Mouse (Mus musculus) lung, postnatal 10 days (tissue): ENCODE data around the gene Sec24b.
A peak's percentile ranks its signal among the peaks of the same experiment; 100 is the strongest.

ENCODE experiments used
- DNase-seq: peaks from one replicate; pipeline ENCODE4 v3.0.0; 2021

Gene Sec24b

DNA sequence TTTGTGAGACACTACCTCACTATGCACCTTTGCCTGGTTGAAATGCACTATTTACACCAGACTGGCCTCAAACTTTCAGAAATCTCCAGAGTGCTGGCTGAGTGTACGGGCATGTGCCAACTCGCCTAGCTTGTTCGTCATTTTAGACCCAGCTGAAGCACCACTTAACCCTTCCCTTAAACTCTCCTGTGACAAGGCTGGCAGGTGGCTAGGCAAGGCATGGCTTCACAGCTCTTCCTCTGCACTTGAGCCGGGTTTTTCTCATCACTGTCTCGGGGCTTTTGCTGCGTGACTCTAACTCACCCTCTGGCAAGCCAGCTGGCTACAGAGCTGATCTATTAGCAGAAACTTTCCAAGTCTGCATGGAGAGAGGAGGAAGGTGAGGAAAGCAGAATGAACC, 6.8 kb downstream of the Sec24b start:
- DNase-seq, result peak; percentile 39

DNA sequence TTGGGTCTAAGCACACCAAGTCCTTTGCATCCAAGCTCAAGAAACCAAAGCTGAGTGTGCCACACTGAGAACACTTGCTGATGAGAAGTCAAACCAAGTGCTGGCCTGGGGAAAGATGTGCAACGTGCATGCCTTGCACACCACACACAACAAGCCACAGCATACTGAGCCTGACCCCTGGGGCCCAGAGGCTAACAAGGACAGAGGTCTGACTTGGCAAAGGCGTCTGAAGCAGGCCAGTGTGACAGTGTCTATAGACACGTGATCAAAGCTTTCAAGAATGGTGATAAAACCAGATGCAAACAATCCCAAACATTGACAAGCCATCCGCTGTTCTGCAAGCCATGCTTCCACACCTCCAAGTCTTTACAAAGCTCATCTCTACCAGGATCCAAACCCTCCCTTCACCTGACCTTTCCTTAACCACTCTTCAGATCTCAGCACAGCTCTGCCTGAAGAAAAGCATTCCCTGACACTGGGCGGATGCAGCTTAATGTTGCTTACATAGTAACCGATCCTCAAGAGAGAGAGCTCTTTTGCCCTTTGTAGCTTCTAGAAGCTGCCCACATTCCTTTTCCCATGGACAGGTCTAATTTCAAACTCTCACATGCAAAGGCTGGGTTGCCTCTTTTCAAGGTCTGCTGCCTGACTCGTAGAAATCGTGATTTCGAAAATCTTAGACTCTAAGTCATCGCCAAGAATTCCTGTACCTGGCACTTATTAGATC, 7.8 kb downstream of the Sec24b start:
- DNase-seq, result no peak

DNA sequence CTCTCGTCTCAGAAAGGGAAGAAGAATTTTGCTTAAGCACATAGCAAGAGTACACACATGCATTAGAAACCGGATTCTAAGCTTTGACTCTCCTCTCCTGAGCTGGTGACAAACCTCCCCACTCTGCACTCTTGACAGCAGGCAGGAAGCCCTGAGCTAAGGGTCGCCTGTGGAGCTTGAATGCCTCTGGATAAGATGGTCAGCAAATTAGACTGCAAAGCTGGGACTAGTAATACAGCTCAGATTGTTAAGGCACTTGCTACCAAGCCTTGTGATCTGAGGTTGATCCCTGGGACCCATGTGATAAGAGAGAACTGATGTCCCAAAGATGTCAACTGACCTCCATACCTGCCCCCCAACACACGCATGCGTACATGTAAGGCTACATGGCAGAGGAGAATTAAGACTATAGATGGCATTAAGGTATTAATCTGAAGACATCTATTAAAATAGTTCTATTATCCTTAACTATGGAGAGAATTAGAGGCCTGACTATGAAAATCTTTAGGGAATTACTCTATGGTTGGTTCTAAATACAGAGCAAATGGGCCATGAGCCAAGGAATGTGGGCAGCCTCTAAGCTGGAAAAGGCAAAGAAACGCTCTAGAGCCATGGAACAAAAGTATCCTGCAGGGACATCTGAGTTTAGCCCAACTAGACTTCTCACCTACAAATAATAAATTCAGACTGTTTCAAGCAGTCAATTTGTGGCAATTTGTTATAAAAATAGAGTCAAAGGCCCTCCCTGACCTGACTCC, 8.6 kb downstream of the Sec24b start:
- DNase-seq, result peak; percentile 27

DNA sequence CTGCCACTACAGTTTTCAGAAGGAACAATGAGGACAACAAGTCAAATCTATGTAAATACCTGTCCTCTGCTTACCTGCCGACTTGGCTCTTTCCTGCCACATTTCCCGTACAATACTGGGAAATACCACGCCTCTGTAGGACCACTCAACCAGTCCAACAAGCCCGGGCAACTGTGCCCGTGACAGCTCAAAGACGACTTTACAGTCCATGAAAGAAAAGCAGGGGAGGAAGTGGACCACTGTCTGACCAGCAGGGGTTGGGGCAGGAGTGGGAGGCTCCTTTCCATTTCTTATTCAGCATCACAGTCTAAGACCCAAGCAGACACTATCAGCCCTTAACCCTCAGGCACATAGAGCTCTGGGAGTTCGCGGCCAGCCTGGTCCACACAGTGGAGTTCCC, 9.2 kb downstream of the Sec24b start:
- no peak for DNase-seq

DNA sequence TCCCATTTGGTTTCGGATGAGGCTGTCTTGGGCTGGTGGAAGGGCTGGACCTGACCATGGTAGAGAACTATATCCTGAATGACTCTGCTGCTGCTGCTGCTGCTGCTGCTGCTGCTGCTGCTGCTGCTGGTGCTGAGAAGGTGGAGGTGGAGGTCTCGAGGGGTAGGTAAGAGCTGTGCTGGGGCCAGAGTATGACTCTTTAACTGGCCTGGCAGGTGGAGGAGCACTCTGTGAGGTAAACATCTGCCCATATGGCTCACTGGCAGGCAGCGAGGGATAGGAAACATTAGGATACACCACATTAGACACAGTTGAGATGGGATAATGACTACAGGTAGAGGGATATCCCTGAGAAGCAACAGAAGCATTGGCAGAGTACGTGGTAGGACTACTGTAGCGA, 20.6 kb downstream of the Sec24b start:
- DNase-seq, result no peak

DNA sequence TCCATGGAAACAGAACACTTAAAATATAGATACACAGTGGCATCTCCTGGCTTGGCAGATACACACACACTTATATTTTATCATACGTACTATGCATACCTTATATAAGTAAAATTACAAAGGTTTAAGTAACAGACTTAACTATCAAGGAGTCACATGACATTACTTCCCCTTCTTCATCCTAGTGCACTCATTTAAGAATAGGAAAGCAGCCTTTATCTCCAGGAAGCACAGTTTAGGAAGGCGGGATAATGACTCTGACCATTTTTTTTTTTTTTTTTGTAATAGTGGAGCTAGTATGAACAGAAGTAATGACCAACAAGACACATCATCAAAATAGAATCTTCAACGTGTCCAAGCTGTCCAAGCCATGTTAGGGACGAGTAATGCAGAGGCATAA, 21.3 kb downstream of the Sec24b start:
- no peak for DNase-seq

DNA sequence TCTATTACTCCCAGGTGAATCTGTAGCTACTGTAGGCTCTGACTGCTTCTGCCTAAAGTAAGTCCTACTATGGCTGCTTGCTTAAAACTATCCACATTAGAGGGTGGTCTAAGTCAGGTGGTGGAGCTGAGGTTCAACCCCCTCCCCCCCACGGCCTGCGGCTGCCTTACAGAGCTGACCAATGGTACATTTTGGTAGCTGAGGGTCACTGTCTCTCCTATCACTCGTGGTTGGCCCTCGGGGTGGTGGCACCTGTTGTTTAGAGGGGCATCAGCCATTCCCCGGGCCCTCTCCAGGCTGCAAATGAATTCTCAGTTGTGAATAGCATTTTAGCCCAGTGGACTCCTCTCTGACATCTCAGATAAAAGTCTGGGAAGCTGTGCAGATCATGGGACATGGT, 32.6 kb downstream of the Sec24b start:
- DNase-seq, result no peak

DNA sequence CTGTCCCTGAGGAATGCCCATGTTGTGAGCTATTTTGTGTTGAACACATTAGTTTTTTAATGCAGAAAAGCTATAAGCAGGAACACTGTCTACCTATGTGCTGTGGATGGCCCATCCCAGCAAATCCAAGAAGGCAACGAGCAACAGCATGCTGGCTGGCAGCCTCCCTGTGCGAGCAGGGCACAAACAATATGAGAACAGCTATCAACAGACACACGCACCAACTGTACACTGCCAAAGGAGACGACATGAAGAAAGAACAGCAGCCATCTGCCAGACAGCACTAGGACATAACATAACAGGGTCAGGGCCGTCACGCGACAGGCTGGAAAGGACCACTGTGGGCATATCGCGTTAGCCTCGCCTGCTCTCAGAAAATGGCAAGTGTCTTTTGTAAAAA, 35.2 kb downstream of the Sec24b start:
- no peak for DNase-seq

DNA sequence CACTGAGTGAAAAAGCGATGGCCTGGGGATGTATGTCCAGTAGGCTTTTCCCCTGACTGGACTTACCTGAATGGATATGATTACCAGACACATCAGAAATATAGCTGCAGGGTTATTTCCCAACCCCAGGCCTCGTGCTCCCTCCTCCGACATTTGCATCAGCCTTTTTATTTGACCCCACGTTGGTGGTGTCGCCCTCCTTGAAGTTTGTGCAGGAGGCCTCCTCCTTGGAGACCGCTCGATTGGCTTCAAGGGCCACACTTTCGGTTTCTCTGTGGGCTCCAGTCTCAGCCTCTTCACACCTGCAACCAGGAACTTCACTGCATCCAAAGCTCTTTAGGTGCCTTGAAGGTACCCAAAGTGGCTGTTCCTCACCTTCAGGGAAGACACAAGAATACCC, 35.8 kb downstream of the Sec24b start:
- DNase-seq, result no peak

DNA sequence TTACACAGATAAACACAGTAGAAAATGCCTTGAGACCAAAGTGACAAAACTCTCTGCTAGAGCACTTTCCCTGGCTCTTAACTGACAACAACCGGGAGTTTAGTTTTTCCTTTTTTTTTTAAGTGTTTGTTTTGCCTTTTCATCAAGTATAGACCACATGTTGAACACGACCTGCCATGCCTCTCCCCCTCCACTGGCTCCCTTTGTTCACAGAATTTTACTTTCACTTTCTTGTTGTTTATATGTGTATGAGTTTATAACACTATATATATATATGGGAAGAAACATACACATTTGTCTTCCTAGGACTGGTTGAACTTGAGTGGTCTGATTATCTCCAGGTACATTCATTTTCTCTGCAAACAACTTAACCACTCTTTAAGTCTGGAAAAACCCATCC, 48.4 kb downstream of the Sec24b start:
- no peak for DNase-seq

DNA sequence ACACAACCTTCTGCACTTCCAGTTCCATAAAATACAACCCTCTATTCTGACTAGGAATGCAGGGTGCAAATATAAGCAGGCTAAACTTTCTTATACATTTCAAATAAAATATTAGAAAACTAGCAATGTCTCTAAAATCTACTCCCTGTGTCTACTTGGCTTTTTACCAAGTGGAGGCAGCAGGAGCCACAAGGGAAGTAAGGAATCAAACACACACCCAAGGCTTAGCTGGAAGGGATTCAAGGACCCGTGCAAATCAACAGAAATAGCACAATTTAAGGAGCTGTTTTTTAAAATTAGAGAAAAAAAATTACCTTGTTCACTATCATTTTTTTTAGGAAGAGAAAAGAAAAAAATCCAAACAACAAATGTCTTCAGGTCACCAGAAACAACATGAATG, 50.1 kb downstream of the Sec24b start:
- DNase-seq, result no peak

DNA sequence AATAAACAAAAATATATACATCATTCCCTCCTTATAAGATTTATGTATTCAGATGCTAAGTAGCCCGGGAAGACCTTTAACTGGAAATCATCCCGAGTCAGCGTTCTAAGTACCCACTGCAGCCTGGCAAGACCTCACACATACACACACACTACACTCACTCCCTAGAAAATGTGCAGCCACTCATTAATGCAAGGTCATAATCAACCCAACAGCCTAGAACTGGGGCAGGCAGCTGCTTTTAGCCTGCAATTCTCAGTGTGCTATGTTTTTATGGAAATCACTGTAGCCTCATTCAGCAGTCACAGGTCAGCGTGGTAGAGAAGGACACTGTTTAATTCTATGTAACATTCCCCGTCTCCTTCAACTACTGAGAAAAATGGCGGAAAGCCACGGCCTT, 55.2 kb downstream of the Sec24b start:
- no peak for DNase-seq

DNA sequence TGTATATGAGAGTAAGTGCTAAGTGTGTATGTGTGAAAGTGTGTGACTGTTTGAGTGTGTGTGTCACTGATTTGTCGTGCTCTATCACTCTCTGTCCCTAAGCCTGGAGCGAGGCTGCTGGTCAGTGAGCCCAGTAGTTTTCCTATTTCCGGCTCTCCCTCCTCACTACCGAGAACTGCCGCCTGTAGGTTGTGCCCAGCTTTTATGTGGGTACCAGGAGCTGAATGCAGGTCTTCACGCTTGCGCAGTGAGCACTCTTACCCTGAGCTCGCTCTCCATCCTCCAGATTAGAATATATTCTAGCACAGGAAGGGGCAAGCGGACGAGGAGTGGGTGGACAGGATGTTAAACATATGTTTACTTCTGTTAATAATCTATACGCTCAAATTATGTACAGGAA, 60.4 kb downstream of the Sec24b start:
- no peak for DNase-seq

DNA sequence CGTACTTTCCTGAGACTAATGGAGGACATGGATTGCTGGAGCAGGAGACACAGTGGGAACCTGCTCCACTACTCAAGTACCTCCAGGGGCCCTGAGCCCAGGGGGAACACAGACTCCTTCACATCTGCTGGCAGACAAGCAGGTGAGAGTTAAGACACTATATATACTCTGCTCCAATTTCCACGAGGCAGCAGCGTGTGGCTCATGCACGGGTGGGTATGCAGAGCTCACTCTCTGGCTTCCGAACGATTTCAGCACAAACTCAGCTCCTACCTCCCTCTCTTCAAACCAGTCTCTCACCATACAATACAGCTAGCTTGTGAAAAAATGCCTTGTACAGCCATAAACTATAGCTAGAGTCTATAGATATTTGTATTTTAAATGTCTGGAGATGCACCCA, 62.8 kb downstream of the Sec24b start:
- DNase-seq, result no peak

DNA sequence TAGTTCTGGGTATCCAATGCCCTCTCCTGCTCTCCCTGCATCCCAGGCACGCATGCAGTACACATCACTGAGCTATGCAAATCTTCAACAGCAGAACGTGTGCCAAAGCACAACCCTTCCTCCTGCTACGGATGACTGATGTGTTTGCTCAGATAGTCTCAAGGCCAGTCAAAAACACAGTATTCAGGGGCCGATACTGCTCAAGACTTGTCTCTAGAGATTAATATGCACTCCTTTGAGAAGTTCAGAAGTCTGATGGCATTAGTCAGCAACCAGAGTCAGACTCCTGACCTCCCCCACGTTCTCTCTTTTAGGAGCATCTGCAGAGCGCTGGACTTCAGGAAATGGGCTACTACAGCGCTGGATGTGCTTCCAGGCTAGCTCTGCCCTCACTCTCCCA, 63.4 kb downstream of the Sec24b start:
- no peak for DNase-seq

DNA sequence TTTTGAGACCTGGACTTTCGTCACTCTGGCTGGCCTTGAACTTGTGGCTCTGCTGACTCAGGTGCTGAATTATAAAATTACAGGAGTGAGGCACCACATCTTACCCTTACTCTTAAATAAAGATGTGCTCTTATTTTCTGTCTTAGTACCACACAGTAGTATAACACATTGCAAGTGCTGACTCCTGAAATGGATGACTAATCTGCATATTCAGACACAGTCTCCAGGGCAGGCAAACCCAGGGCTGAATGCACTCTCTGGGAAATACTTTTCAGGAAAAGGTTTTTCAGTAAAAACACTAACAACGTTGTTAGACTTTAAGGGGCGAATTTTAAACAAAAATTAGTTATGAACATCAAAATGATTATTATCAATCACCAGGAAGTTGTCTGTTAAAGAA, 64.0 kb downstream of the Sec24b start:
- DNase-seq, result no peak

DNA sequence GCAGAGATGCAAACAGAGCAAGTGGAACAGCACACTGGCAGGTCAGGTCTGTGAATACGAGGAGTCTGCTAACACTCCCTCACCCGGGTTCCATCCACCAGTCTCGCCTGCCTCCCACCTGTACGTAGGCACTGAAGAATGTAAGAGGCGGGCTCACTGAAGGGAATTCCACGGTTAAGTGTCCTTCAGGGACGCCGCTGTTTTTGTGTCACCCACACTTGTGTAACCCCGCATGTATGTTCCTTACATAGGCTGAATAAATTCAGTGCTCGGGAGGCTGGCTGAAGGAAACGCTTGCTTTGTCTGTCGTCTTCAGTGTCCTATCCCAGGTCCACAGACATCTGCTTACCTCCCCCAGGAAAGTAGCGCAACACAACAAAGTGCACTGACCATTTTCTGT, 74.1 kb downstream of the Sec24b start:
- DNase-seq, result no peak

DNA sequence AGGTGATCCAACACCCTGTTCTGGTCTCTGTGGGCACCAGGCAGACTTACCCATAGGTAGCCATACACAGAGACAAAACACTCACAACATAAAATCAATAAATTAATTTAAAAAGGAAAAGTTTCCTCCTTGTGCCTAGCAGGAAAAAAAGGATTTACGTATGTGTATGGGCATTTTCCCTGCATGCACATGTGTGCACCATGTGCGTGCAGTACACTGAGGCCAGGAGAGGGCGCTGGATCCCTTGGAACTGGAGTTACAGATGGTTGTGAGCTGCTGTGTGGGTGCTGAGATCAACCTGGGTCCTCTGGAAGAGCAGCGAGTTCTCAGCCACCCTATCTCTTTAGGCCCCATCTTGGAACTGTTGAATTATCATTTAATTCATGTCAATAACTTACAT, 76.0 kb downstream of the Sec24b start:
- DNase-seq, result no peak

DNA sequence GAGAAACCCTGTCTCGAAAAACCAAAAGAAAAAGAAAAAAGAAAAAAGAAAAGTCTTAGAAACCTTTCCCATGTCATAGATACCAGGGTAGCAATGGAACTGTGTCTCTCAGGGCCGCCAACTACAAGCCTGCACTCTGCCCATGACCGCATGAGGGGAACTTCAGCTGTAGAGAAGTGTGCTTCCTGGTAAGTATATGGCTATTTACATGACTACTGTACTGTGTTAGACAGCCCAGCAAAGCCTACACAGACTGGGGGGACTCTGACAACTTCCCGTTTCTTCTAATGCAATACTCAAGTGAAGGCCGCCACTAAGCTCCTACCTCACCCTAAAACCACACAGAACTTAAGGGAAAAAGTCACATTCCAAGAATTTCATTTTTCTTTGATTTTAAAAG, 76.6 kb downstream of the Sec24b start:
- DNase-seq, result no peak

DNA sequence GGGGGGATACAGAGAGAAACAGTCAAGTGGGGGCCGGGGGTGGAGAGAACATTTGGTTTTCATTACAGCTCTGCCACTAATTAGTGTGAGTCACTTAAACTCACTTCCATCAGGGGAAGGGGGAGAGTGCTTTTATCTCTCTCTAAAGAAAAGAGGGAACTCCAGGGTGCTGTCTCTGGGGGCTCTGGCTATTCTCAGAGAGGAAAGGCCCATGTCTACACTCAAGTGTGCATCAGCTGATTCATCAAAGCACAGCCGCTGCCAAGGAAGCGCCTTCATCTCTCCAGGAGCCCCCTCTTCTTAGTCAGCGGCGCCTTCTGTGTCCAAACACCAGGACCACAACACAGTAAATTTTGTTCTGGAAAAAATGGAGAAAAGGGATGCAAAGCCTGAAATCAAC, 79.1 kb downstream of the Sec24b start:
- DNase-seq, result no peak

DNA sequence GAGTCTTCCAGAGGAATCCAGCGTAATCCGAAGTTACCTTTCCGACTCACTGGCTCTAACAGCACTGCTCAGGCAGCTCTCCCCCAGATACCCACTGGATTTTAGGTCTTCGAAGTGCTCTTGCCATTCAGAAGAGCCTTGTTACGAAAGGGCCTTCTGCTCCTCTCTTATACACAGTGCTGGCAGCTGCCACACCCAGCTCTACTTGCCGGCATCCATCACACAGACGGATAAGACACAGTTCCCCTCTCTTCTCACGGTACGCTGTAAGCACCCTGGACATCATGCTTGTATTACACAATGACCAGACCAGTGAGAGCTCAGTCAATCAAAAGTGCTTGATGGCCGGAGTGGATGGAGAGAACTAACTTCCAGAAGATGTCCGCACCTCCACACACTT, 79.6 kb downstream of the Sec24b start:
- DNase-seq, result no peak

DNA sequence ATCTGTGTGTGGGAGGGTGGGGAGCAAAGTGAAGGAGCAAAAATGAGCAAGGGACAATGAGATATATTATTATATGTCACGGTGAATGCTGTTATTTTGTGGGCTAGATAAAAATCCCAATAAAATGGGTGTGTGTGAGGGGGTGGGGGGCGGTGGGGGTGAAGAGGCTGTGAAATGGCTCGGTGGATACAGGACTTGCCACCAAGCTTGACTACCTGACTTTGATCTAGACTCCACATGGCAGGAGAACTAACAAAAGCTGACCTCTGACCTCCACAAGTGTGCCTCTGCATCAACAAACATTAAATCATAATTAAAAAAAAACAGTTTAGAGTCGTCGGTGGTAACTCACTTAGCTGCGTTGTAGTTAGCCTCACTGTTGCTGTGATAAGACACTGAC, 81.8 kb downstream of the Sec24b start:
- no peak for DNase-seq

DNA sequence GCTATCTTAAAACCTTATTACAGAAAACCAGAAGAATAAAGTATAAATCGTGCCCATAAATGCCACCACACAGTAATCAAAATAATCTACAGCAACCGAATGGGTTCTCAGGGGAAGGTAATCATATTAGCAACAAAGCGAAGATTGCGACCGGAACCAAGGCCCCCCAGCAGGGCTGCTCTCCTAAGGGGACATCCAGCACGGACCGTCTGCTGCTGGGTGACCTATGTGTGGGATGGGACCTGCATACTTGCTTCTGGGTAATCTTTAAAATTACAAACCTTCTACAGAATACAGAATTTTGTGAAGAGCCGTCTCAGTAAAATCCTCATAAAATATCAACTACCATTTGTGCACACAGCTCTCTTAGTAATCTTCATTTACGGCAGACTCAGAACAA, 82.6 kb downstream of the Sec24b start:
- DNase-seq, result no peak

DNA sequence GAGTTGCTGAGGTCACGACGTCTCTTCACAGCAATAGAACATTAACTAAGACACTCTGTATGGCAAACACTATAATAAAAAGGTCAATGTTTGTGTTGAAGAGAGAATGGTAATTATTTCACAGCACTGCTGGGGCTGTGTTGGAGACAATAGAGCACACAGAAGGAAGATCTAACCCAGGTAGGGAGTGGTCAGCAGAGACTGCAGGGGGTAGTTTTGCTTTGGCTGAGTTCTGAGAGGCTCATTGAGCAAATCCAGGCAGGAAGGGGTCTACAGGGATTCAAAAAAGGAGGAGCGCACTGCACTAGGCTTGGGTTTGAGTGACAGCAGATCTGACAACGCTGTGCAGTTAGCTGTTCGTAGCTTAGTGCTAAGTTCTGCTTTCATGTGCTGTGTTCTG, 85.0 kb downstream of the Sec24b start:
- no peak for DNase-seq
